Mouse (Mus musculus) liver, adult 2 months (tissue): ENCODE results near the gene Setd5.

Experiments used
- CTCF ChIP-seq: fragments of 200-500 bp; IDR thresholded peaks from 2 replicates; pipeline ENCODE4 v1.5.1; 2011; ENCODE audit warnings: low read depth, low read length, control low read depth
- POLR2A ChIP-seq: fragments of 200-500 bp; IDR thresholded peaks from 2 replicates; pipeline ENCODE4 v1.6.1; 2011; ENCODE audit warnings: low read length, control low read depth; ENCODE audit not compliant: insufficient read depth; ENCODE audit errors: extremely low read depth

DNA sequence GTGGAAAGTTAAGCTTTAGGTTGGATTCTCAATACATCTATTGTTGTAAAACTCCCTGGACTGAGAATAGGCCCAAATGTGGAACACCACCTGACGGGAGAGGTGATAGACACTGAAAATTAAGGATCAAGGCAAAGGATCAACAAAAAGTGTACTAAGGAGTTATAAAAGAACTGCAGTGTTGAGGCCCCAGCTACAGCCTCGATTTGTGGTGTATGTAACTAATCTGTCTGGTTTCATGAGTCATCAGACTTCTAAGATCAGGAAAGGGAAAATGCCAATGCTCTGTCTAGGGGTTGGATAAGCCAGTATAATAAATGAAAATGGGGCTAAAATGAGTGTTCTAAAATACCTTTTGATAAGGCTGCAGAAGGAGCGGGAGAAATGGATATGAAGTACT, 1.9 kb upstream of the Setd5 start:
- TF ChIP-seq CTCF (no peak), POLR2A (no peak)
